Mouse (Mus musculus) left cerebral cortex, adult 18-20 months (tissue): Measurements from ENCODE around the gene Rngtt. TPM values are rescaled to one million over a fixed set of nuclear protein-coding genes. Genes with fewer than 3 reads are reported as not detected.
"Not testable (repeated sequence)": the region's sequence is repeated elsewhere in the genome, so short reads cannot be mapped to it uniquely, and the experiment has no call there.

ENCODE experiments used
- DNase-seq, 2 experiments: peaks; one replicate each; pipeline ENCODE4 v3.0.0; 2021 to 2022; ENCODE audit warnings: low spot score in 2 of 2, mixed read lengths in 1 of 2
- long read RNA-seq, 2 experiments: library from polyadenylated mRNA; stranded (forward); transcript quantifications; one replicate each; pipeline ENCODE4 v2.0.0; 2021
- total RNA-seq, 2 experiments: library from RNA; stranded (reverse); gene quantifications; 2 replicates each; pipeline ENCODE4 v1.2.3; 2021

Rngtt gene
- total RNA-seq, result 10 to 100 TPM; 23.2 to 26.2 TPM
- long read RNA-seq, experiment 1, full-length matches to known transcripts, result 15 of 23 reads
- long read RNA-seq, experiment 1, partial matches to known transcripts, result 2 of 23 reads
- long read RNA-seq, experiment 1, other reads (novel, unspliced or antisense), result 6 of 23 reads
- long read RNA-seq, experiment 2, full-length matches to known transcripts, result 14 of 15 reads
- long read RNA-seq, experiment 2, partial matches to known transcripts, result 0 of 15 reads
- long read RNA-seq, experiment 2, other reads (novel, unspliced or antisense), result 1 of 15 reads

DNA sequence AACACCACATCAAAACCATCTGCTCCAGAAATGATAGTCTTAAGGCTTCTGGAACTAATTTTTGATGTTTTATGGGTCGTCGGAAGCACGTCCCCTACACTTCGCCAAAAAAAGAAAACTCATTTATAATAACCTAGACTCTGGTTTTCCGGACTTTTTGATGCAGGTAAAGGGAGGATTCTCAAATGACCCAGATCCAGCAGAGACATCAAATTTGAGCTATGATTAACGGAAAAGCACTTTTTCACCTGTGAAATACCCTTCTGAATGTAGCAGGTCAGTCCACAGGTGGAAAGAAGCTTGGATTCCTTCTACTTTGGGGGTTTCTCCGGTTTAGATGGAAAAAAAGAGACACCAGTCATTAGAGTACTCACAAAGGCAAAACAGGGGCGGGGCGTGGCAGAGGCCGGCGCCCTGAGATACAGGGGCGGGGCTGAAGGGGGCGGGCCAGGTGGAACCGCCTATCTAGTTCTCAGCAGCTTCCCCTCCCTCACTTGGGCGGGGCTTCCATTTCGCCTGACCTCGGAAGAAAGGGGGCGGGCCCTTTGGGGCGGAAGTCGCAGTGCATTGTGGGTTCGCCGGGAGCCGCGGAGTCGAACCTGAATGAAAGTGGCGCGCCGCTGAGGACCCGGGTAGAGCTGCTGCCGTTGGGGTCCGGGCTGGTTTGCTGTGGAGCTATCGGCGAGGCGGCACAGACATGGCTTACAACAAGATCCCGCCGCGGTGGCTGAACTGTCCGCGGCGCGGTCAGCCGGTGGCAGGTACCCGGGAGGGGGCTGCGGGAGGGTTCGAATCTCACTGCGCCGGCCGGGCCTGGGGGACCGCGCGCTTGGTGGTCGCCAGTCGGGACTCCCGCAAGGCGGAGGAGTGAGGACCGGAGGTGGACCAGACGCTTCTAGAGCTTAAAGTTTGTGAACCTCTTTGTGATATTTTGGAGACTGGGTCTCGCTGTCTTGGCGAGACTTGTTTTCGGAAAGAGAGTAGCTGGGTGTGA lies at the start of gene Rngtt:
TSS of gene Rngtt (plus strand) at position 548 of the 994 bp plus-strand sequence.
- peak; percentile 95 for DNase-seq

DNA sequence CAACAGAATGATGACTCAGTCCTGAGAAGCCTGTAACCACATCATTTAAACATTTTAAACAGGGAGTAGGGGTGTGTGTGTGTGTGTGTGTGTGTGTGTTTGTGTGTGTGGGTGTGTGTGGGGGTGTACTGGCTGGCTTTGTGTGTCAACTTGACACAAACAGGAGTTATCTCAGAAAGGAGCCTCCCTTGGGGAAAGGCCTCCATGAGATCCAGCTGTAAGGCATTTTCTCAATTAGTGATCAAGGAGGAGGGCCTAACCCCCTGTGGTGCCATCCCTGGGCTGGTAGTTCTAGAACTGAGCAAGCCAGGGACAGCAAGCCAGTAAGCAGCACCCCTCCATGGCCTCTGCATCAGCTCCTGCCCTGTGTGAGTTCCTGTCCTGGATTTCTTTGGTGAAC lies 49.8 kb upstream of the Rngtt start:
- no peak for DNase-seq

DNA sequence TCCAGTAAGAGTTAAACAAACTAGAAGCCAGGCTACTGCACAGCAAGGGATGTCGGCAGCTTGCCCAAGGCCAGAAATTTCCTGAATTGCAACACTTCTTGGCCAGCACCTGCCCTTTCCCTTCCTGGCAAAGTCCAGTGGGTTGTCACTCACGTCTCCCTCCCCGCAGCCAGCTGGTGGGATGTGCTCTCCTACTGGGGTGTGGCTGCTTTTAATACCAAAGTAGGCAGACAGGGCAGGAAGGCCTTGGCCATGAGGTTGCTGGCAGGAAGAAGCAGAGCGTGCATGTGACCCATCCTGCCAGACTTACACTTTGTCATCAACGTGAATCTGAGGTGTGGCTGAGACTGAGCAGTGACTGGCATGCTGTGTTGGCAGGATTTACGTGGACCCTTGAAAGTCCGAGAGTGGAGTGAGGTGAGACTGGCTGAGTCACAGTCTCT lies 48.8 kb upstream of the Rngtt start:
- DNase-seq, result peak in 1 of 2 experiments; percentile 17

DNA sequence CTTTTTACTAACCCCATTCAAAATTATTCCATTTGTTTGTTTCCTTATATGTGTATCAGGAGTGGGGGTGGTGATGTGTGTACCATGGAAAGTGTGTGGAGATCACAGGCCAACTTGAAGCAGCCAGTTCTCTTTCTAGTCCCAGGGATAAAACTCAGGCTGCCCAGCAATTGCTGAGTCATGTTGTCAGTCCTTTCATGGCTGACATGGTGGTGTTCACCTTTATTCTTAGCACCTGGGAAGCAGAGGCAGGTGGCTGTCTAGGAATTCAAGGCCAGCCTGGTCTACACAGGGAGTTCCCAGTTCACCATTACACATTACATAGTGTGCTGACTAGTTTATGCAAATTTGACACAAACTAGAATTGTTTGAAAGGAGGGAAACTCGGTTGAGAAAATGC lies 47.2 kb upstream of the Rngtt start:
- DNase-seq, result no peak

DNA sequence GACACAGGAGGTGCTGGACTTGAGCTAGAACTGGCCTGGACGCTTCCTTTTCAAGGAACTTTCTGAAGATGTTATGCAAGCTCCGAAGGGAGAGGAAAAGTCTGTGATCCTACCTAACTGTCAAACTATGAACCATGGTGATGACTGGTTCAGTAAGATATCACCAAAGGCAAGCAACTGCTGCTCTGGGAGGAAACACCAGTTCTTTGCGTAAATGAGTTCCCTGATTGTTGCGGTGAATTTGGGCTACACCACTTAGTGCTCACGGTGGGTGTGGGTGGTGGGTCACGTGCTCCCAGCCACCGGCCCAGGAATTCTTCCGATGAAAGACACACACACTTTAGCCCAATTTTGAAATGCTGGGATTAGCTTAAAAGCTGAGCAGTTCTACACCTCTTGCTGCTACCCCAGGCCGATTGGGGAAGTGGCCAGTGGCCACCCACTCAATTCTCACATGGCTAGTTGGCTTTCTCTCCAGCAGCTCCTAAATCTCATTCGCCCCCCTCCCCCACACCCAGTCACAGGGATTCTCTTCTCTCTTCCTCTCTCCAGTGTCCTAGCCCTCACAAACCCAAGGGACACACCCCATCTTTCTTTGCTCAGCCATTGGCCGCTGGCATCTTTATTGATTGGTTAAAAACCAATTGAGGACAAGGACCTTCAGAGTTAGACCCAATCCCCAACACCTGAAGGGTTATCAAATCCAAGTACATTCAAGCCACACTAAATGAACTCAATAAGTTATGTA lies 45.0 kb upstream of the Rngtt start:
- DNase-seq, result no peak

DNA sequence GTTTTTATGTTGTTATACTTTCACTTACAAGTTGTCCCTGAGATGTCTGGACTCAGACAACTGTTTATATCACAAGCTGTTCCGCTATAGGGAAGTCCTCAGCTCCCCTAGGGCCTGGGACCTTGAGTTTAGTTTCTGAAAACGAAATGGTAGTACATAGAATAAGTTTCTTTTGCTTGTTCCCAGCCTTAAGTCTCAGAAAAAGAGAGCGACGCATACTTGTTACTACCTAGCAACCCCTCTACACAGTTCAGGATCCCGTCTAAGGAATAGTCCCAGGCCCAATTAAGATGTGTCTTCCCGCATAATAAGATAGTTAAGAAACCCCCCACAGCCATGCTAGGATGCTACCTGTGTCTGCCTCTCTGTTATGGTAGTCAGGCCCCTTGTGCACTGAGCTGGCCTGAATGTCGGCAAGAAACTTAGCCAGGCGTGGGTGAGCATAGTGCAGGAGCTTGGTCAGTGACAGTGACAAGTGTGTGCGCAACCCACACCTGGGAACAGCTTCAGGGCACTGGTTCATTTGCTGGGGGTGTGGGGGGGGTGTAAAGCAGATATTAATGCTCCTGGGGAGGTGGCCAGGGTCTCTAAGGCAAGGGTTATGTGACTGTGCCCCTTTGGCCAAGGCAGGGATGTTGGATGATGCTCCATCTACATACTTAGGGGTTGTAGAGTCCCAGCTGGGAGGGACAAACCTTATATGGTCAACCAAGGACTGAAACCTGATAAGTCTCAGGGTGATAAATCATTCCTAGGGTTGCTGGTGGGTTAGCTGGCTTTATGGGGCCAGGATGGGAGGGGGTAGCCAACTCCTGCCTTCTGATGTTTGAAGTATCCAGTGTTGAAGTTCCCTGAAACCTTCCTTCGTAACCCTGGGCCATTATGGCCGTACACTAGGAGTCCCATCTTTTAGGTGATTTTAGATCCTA lies 39.5 kb upstream of the Rngtt start:
- no peak for DNase-seq

DNA sequence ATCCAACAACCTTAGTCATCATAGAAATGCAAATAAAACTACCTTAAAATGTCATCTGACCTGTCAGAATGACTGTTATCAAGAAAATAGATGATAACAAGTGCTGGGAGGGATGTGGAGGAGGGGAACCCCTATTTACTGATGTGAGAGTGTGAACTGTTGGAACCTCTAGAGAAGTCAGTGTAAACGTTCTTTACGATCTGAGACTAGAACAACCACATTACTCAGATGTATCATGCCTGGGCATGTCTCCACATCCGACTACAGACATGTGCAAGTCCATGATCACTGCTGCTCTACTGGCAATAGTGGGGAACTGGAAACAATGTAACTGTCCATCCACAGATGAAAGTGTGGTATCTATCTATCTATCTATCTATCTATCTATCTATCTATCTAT lies 36.7 kb upstream of the Rngtt start:
- no peak for DNase-seq

DNA sequence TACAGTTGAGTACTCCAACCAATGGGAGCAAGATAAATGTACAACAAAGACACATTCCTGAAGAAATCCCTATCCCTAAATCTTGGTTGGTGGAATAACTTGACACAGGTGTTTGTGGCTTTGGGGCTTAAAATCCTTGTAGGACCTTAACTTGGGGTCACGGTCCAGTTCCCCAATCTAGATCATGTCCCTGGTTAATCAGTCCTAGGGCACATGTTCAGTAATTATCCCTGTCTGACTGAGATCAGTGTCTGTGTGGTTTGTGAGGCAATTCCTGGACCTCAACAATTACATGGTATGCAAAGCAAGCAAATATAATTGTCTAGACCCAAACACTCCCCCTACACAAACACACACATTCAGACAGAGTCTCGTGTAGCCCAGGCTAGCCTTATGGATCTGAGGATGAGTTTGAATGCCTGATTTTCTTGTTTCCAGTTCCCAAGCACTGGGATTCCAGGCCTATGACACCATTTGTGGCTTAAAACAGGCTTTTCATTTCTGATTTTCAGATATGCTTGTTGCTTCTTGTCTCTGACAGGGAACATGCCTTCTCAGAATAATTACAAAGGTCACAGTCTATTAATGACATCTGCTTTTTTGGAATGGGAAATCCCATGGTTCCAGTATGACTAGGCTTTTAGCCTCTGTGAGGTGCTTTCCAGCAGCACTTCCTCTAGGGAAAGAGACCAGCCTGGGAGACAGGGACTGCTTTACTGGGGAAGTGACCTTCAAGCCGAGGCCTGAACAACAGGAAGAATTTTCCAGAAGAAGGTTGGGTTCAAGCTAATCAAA lies 28.0 kb upstream of the Rngtt start:
- DNase-seq, result no peak

DNA sequence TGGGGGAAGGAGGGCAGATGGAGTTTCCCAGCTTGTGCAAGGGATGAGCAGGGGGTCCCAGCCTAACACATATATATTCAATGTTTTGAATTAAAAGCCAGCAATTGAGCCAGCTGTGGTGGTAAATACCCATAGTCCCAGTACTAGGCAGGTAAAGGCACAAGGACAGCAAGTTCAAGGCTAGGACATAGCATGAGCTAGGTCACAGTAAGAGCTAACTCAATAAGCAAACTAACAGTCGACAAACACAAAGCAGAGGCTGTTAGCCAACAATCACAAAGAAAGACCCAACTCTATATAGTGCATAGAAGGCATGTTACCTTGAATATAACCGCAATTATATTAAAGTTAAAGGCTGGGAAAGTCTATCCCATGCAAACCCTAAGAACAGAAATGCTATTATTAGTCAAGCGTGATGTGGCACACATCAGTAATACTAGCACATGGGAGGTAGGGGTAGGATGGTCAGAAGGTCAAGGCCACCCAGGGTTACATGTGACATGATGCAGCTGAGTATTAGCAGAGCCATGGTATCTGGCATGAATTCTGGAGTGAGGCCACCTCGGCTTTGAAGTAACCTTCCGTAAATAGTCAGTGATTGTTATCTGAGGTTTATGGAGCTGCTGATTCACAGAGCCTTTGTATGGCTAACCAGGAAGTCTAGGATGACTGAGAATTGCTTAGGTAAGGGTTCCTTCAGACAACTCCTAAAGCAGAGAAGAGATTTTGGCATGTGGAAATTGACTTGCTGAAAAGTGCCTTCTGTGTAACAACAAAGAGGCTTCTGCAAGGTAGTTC lies 25.8 kb upstream of the Rngtt start:
- no peak for DNase-seq

DNA sequence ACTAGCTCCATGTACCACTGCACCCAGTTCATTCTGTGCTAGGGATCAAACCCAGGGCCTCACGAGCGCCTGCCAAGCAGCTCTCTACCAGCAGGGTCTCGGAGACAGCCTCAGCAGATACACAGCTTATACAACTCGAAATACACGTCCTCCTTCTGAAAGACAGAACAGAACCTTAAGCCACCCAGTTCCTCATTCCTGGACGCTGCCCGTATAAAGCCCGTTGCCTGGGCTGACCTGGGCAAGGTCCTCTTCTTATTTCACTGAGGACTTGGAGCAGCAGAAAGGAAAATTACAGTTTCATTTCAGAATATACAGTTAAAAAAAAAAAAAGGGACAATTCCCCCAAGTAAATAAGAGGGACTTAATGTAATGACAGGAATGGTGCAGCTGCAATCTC lies 24.7 kb upstream of the Rngtt start:
- no peak for DNase-seq

DNA sequence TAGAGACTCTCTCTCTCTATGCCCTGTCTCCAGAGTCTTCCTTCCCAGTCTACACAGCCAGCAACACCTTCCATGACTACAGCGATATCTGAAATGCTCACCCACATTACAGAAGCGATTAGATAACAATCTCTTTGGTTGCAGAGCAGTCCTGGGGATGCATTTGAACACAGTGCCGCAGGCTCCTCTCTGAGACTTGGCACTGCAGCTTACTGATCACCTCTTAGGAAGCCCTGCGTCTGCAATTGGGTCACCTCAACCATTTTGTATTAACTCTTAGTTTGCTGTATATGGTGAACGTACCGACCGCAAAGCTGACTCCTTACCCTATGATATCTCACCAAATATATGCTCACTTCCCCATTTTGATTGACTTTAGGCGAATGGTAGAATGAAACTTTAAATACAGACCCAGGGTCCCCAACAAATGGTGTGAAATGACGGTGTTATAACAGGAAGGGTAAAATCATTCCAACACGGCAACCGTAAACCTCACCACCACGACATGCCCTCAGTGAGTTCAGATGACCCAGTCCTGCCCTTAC lies 20.9 kb upstream of the Rngtt start:
- DNase-seq, result no peak

DNA sequence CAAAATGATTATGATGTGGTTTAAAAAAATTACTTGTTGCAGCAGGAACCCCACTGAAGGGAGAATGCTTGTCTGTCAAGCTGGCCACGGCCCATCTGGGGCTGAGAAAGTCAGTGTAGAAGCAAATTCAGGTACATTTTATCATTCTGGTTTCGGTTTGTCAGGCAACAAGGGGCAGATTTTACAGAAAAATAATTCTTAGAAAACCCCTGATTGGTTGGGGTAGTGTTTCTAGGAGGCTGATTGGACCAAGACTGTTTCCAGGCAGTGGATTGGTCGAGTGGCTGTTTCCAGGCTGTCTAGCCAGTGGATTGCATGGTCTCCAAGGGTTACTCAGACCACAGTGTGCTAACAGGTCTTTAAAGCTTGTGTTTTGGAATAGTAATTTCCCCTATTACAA lies 20.1 kb upstream of the Rngtt start, which contains the start of gene Pnrc1:
TSS of gene Pnrc1 (minus strand) at position 162 of the 400 bp plus-strand sequence.
- DNase-seq, result peak; percentile 13 to 18

DNA sequence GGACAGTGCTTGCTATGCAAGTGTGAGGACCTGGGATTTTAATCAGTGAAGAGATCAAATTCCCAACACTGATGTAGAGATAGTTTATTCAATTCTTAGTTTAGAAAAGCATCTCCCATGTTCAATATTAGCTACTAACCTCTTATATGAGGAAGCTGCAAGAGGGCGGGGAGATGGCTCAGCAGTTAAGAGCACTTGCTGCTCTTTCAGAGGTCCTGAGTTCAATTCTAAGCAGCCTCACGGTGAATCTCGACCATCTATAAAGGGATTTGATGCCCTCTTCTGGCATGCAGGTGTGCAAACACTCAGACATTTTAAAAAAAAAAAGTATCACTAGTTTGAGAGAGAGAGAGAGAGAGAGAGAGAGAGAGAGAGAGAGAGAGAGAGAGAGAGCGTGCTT lies 19.2 kb upstream of the Rngtt start:
- DNase-seq, result no peak

DNA sequence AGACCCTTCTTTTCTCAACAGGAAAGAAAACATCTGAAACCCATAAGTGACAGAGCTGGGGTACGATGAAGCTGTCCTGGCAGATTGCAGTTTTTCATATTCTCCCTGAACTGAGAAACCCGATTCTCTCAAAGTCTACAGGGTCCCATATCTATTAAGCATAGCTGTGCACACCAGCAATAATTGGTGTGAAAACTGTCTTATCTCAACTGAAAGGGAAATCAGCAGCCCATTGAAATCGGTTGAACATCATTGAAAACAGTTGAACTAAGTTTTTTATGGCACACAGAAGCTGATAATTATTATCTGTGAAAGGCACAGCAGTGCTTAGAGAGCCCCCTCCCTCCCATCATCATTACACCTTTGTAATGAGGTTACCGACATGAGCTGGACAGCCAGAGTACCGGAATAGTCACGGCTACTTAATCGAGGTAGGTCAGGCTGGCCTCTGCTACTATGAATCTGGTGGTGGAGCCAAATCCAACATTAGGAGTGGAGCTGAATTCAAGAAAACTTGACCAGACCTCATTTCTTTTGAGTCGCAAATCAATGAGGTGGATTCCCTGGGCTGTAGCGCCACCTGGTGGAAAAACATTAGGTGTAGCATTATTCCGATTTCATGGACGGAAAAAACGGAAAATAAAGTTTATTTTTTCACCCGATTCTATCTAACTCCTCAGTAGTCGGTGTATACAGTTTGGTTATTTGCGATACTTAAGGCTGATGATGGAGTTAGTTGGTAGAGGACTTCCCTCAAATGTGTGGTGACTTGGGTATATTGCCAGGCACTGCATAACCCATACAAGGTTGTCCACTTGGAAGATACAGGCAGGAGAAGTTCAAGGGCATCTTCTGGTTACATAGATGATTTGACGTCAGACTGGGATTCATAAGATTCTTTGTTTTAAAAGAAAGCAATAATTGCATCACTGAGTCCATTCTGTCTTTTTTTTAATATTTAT lies 17.4 kb upstream of the Rngtt start:
- DNase-seq, result peak; percentile 57 to 74

DNA sequence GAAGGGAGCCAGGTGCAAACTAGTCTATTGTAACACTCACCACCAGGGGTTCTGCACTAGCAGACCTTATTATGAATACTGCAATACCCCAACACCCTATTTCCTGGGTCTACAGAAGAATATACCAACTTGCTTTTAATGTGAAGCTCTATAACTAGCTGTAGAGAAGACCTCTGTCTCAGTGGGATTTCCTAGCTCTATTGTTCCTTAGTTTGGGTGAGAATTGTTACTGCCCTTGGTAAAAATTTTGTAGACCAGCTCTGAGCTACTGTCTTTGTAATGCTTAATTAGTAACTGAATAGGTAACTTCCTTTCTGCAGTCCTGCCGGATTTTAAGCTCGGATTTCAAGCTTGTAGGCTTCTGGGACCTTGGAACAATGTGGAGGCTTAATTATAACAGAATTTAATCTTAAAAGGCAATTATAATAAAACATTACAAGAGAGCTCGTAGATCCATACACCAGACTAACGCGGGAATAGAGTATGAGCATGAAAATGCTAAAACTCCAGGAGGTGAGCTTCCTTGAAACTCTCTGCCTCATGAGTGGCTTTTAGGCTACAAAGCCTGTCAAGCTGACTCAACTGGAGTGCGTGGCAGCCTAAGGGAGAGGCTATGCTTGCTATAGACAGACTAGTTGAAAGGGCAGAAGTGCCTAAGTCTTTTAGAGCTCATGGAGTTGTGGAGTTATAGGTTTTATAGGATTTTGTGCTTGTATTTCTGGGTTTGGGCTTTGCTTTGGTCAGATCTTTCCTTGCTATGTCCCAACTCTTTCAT lies 9.0 kb upstream of the Rngtt start:
- DNase-seq, result not testable (repeated sequence)

DNA sequence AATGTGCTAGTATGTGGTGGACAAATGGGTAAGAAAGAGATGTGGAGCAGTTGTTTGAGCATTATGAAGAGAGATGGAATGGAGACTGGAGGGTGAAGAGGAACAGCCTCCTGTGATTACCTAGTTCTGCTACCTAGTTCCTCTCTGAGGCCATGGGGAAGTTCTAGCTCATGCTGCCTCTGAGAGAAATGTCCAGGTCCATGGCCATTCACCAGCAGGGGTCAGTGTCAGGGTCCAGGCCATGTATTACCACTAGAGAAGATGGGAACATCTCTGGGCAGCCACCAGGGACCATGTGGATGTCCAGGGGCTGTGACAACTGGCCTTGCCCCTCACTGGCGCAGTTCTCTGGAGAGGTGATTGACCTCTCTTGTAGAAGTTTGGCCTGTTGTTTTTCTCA lies 7.1 kb upstream of the Rngtt start:
- no peak for DNase-seq
